Mouse (Mus musculus) stomach, postnatal 0 days (tissue): ENCODE data around the gene Creld2.

ENCODE experiments used
- CTCF ChIP-seq: IDR thresholded peaks from 2 replicates; pipeline ENCODE4 v1.5.1; 2016; ENCODE audit warnings: antibody characterized with exemption, low read depth, mild to moderate bottlenecking, moderate library complexity
- EP300 ChIP-seq: optimal IDR thresholded peaks from 2 replicates; pipeline ENCODE3; 2016; ENCODE audit warnings: antibody characterized with exemption

DNA sequence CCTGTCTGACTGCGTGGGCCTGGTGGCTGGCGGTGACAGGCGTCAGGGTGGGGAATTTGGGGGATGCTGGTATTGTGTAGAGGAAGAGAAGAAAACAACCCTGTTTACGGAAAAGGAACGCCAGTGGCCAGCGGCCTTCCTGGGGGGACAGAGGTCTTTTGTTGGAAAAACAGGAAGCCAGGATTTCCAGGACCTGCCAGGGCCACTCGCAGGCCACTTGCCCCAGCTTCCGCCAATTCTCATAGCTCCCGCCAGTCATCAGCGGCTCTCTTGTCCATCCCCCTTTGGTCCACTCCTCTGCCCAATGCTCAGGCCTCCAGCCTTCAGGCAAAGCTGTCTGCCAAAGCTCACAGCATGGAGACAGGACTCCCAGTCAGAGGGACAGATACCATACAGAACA lies 20.7 kb downstream of the Creld2 start:
- no peak for TF ChIP-seq CTCF
- TF ChIP-seq EP300, result no peak
